Mouse (Mus musculus): ENCODE measurements at regions not wholly inside any gene's neighbourhood (a gene's known extent, or its start where the extent isn't known, plus 50 kb on each side); places are given as distances from the start of the nearest gene placed in this dataset.

DNA sequence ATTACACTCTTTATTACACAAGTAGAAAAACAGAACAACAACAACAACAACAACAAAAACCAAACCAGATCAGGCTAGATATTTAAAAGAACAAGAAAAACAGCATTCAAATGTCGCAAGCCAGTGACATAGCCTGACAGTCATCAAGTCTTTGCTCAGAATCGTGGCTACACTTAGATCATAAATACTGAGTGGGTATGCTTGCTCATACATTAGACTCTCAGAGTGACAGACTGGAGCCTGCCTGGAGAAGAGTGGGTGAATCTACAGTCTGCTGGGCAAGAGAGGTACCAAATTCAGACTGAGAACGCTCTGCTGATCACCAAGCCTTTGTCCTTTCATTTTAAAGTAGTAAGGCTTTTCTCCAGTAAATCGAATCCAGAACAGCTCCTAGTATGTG is 202.4 kb upstream of the Cnr1 start:
- Histone ChIP-seq H3K9ac (replicated peaks) (no peak overlapping the region), H3K4me3 (ENCODE audit: low read depth, low read length) (no peak overlapping the region), H3K27ac (ENCODE audit: low read depth) (no peak overlapping the region), H3K27me3 (ENCODE audit: insufficient read depth, low read length) (no peaks in the 10 kb centered on the region), H3K9me3 (ENCODE audit: low read length) (0 out of 2 replicates have a peak, but pooled peaks cover 2% of the 10 kb centered on the region), H3K4me1 (ENCODE audit: insufficient read depth) (no peaks in the 10 kb centered on the region), H3K4me2 (ENCODE audit: low read depth, low read length) (no peak overlapping the region), H3K36me3 (replicated peaks; ENCODE audit: insufficient read depth, low read length) (no peaks in the 10 kb centered on the region)
- TF ChIP-seq EP300 (IDR thresholded peaks at IDR 0.05; ENCODE audit: low read depth) (no peak), CTCF (IDR thresholded peaks at IDR 0.05; ENCODE audit: low read depth) (no peak)
- no peak for ATAC-seq
- 74% methylated on average over 4 of the region's 4 CpGs for WGBS (ENCODE audit: insufficient replicate concordance)
- no peak for DNase-seq

DNA sequence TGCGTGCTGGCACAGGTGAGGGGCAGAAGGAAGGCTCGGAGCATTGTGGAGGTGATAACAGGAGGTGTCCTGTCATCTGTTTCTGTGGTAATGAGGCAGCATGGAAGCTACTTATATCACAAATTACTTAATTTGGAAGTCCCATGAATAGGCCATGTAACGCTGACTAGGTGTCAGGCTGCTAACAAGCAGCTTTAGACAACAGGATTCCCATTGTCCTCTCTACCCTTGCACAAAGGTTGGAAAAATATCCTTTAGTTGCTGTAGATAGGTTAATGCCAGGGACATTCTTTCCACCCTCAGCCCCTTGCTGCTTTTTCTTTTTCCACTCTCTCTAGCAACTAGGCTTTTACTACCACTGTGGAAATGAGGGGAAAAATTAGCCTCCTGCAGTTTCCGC is 192.6 kb upstream of the Cnr1 start:
- DNase-seq (no peak), ATAC-seq (no peak)
- TF ChIP-seq EP300 (IDR thresholded peaks at IDR 0.05; ENCODE audit: low read depth): no peak
- no peak for TF ChIP-seq CTCF (IDR thresholded peaks at IDR 0.05; ENCODE audit: low read depth)
- Histone ChIP-seq H3K4me2 (ENCODE audit: low read depth, low read length) (no peak overlapping the region), H3K36me3 (replicated peaks; ENCODE audit: insufficient read depth, low read length) (no peaks in the 10 kb centered on the region), H3K9ac (replicated peaks) (no peak overlapping the region), H3K4me1 (ENCODE audit: insufficient read depth) (no peaks in the 10 kb centered on the region), H3K4me3 (ENCODE audit: low read depth, low read length) (no peak overlapping the region), H3K27ac (ENCODE audit: low read depth) (no peak overlapping the region), H3K27me3 (ENCODE audit: insufficient read depth, low read length) (no peaks in the 10 kb centered on the region), H3K9me3 (ENCODE audit: low read length) (no peaks in the 10 kb centered on the region)
- 74% methylated on average over 4 of the region's 4 CpGs for WGBS (ENCODE audit: insufficient replicate concordance)

DNA sequence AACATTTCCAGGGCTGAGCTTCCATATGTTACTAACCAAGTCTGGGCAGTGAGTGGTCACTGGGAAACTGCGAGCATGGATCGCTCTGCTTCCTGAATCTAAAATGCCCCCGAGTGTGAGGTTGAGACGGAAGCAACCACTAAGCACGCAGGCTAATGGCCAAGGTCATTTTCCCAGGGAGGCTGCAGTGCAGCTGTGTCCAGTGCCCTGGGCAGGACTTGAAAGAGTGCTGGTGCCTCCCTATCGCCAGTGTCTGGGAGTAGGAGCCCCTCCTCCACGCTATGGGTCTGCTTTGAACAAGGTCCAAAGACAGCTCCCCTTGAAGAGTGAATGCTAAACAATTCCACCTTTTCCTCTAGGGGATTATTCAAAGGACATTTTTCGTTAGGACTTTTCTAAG is 189.5 kb upstream of the Cnr1 start:
- DNase-seq (no peak), ATAC-seq (no peak)
- Histone ChIP-seq H3K9me3 (ENCODE audit: low read length) (no peaks in the 10 kb centered on the region), H3K4me2 (ENCODE audit: low read depth, low read length) (no peak overlapping the region), H3K27ac (ENCODE audit: low read depth) (no peak overlapping the region), H3K9ac (replicated peaks) (no peak overlapping the region), H3K36me3 (replicated peaks; ENCODE audit: insufficient read depth, low read length) (no peaks in the 10 kb centered on the region), H3K4me3 (ENCODE audit: low read depth, low read length) (no peak overlapping the region), H3K4me1 (ENCODE audit: insufficient read depth) (no peaks in the 10 kb centered on the region), H3K27me3 (ENCODE audit: insufficient read depth, low read length) (no peaks in the 10 kb centered on the region)
- WGBS (ENCODE audit: insufficient replicate concordance): 46% methylated on average over 8 of the region's 8 CpGs
- TF ChIP-seq EP300 (IDR thresholded peaks at IDR 0.05; ENCODE audit: low read depth): no peak
- no peak for TF ChIP-seq CTCF (IDR thresholded peaks at IDR 0.05; ENCODE audit: low read depth)

DNA sequence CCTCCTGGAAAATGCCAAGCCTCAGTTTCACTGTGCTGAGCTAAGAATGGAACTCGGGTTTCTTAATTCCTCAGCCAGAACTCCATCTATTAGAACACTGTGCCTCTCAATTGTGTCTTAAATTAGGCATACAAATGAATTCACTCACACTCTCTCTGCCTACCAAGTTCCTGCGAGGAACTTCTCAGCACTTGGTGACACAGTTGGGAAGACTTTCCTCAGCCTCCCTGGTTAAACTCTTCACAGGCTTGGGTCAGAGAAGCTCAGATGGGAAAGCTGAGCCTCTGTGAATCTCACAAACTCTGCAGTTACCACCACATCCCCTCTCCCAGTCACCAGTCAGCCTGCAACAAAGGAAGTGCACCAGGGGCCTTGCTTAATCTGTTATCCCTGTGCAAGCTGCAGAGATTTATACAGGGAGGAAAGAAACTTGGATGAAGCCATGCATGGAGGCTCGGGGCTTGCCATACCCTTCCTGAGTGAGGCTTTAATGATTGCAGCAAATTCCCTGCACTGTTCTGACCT is 188.9 kb upstream of the Cnr1 start:
- Histone ChIP-seq H3K4me1 (ENCODE audit: insufficient read depth) (no peaks in the 10 kb centered on the region), H3K27me3 (ENCODE audit: insufficient read depth, low read length) (no peaks in the 10 kb centered on the region), H3K4me3 (ENCODE audit: low read depth, low read length) (no peak overlapping the region), H3K4me2 (ENCODE audit: low read depth, low read length) (no peak overlapping the region), H3K36me3 (replicated peaks; ENCODE audit: insufficient read depth, low read length) (no peaks in the 10 kb centered on the region), H3K9me3 (ENCODE audit: low read length) (no peaks in the 10 kb centered on the region), H3K27ac (ENCODE audit: low read depth) (no peak overlapping the region), H3K9ac (replicated peaks) (no peak overlapping the region)
- no peak for DNase-seq
- no peak for TF ChIP-seq CTCF (IDR thresholded peaks at IDR 0.05; ENCODE audit: low read depth)
- no peak for ATAC-seq
- 59% methylated on average over 3 of the region's 3 CpGs for WGBS (ENCODE audit: insufficient replicate concordance)

DNA sequence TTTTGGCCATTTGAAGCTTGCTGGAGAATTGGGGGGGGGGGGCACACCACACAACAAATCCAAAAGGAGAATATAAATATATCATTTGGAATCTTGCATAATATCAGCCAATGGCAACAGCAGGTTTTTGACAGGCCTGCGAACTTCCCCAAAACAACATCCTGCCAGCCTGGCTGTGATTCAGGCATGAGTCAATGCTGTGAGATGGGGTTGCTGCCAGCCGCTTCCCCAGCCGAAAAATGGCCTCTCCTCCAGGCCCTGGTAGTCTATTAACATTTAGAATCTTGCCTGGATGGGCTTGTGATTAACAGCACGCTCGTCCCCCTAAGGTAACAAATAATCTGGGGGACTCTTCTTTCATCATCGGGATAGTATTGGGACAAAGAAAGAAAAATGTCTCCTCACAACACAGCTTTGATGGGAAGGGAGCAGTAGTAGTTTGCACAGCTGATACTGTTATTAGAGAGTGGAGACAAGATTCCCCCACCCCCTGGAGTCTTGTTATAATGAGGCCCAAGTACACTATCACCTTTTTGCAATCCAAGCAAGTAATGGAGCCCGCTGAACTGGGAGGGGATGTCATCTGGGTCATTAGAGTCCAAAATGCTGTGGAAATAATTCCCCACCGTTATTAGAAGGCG is 188.2 kb upstream of the Cnr1 start:
- 67% methylated on average over 9 of the region's 9 CpGs for WGBS (ENCODE audit: insufficient replicate concordance)
- H3K27ac ChIP-seq (ENCODE audit: low read depth): no peak overlapping the region
- no peaks in the 10 kb centered on the region for H3K36me3 ChIP-seq (replicated peaks; ENCODE audit: insufficient read depth, low read length)
- DNase-seq (no peak), ATAC-seq (no peak)
- TF ChIP-seq EP300 (IDR thresholded peaks at IDR 0.05; ENCODE audit: low read depth): no peak
- no peak for TF ChIP-seq CTCF (IDR thresholded peaks at IDR 0.05; ENCODE audit: low read depth)
- H3K9me3 ChIP-seq (ENCODE audit: low read length): no peaks in the 10 kb centered on the region
- no peak overlapping the region for H3K9ac ChIP-seq (replicated peaks)
- H3K4me1 ChIP-seq (ENCODE audit: insufficient read depth): no peaks in the 10 kb centered on the region
- no peak overlapping the region for H3K4me2 ChIP-seq (ENCODE audit: low read depth, low read length)
- H3K27me3 ChIP-seq (ENCODE audit: insufficient read depth, low read length): no peaks in the 10 kb centered on the region
- H3K4me3 ChIP-seq (ENCODE audit: low read depth, low read length): no peak overlapping the region

DNA sequence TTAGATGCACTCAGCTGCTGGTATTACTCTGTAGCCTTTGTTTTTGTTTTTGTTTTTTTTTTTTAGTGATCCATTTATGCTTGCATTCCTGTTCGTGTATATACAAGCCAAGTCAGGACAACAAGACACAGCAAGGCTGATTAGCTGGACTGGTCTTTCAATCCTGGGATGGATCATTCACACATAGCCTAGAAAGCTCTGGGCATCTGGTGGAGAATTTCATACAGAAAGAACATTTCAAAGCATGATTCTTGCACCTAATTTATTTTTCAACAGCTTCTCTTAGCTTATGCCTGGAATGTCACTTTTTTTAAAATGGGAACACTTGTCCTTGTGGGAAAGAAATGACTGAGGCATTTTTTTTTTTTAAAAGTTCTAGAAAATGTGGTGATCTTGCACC is 187.1 kb upstream of the Cnr1 start:
- H3K9ac ChIP-seq (replicated peaks): no peak overlapping the region
- WGBS (ENCODE audit: insufficient replicate concordance): 67% methylated on average over 1 of the region's 1 CpGs
- no peaks in the 10 kb centered on the region for H3K9me3 ChIP-seq (ENCODE audit: low read length)
- no peaks in the 10 kb centered on the region for H3K27me3 ChIP-seq (ENCODE audit: insufficient read depth, low read length)
- H3K27ac ChIP-seq (ENCODE audit: low read depth): no peak overlapping the region
- DNase-seq (no peak), ATAC-seq (no peak)
- no peak overlapping the region for H3K4me2 ChIP-seq (ENCODE audit: low read depth, low read length)
- no peak overlapping the region for H3K4me3 ChIP-seq (ENCODE audit: low read depth, low read length)
- H3K4me1 ChIP-seq (ENCODE audit: insufficient read depth): no peaks in the 10 kb centered on the region
- no peaks in the 10 kb centered on the region for H3K36me3 ChIP-seq (replicated peaks; ENCODE audit: insufficient read depth, low read length)
- TF ChIP-seq CTCF (IDR thresholded peaks at IDR 0.05; ENCODE audit: low read depth) (no peak), EP300 (IDR thresholded peaks at IDR 0.05; ENCODE audit: low read depth) (no peak)
